Mouse (Mus musculus) olfactory bulb, adult 2 months (tissue): ENCODE data around the gene Ddah1.

Source experiments
- CTCF ChIP-seq: fragments of 200-500 bp; IDR thresholded peaks from 2 replicates; pipeline ENCODE4 v1.5.1; 2012; ENCODE audit warnings: low read depth, mild to moderate bottlenecking, low read length, moderate library complexity; ENCODE audit not compliant: insufficient read depth
- POLR2A ChIP-seq: fragments of 200-500 bp; IDR thresholded peaks from 2 replicates; pipeline ENCODE4 v1.6.1; 2012; ENCODE audit warnings: mild to moderate bottlenecking, low read depth, low read length, moderate library complexity; ENCODE audit not compliant: insufficient read depth

- TF ChIP-seq CTCF: no peak
- TF ChIP-seq POLR2A: no peak
These were observed 15.4 kb upstream of the Ddah1 start for GRCm38 (mm10) chr3:145743050-145743449.
